Mouse (Mus musculus) intestine, embryonic 14.5 days (tissue): ENCODE data around the gene Slc22a14. TPM values are rescaled to one million over a fixed set of nuclear protein-coding genes. Genes with fewer than 3 reads are reported as not detected.

ENCODE experiments used
- ATAC-seq: fragments of 200-750 bp; cut with Nextera tagmentation; replicated peaks from 2 replicates; pipeline ENCODE4 v1.8.0; 2017; ENCODE audit warnings: low read depth, moderate number of reproducible peaks, moderate TSS enrichment, moderate library complexity; ENCODE audit not compliant: low FRiP score, low TSS enrichment
- DNase-seq: peaks from one replicate; pipeline ENCODE4 v3.0.0-alpha.2; 2018; ENCODE audit warnings: low spot score
- H3K27ac ChIP-seq: fragments of 300-500 bp; sonication (generic); 2 replicates; pipeline ENCODE4 v1.5.1; 2014; ENCODE audit warnings: low read depth, mild to moderate bottlenecking, control low read depth
- H3K27me3 ChIP-seq: fragments of 300-500 bp; sonication (generic); replicated peaks from 2 replicates; pipeline ENCODE4 v1.6.1; 2014; ENCODE audit warnings: low read length, control low read depth; ENCODE audit not compliant: control insufficient read depth, insufficient read depth
- H3K36me3 ChIP-seq: fragments of 300-500 bp; sonication (generic); 2 replicates; pipeline ENCODE4 v1.6.1; 2014; ENCODE audit warnings: low read length, control low read depth; ENCODE audit not compliant: control insufficient read depth, insufficient read depth
- H3K4me1 ChIP-seq: fragments of 300-500 bp; sonication (generic); replicated peaks from 2 replicates; pipeline ENCODE4 v1.6.1; 2014; ENCODE audit warnings: low read length, control low read depth, mixed read lengths; ENCODE audit not compliant: control insufficient read depth, insufficient read depth
- H3K4me2 ChIP-seq: fragments of 300-500 bp; sonication (generic); 2 replicates; pipeline ENCODE4 v1.6.1; 2014; ENCODE audit warnings: low read length
- H3K4me3 ChIP-seq: fragments of 300-500 bp; sonication (generic); 2 replicates; pipeline ENCODE4 v1.5.1; 2014; ENCODE audit warnings: low read depth, low read length, control low read depth, mixed read lengths
- H3K9ac ChIP-seq: fragments of 300-500 bp; sonication (generic); 2 replicates; pipeline ENCODE4 v1.6.1; 2014; ENCODE audit warnings: mild to moderate bottlenecking, low read length
- H3K9me3 ChIP-seq: fragments of 300-500 bp; sonication (generic); 2 replicates; pipeline ENCODE4 v1.6.1; 2016; ENCODE audit warnings: low read length, control low read depth; ENCODE audit not compliant: control insufficient read depth
- WGBS: fragments of 180-500 bp; shearing (Covaris S2); extraction: QIAGEN DNeasy Blood & Tissue Kit; methylation state at CpG from one replicate; pipeline ENCODE4 v1.1.7; 2014; 5-methylcytosine and 5-hydroxymethylcytosine counted together
- polyA plus RNA-seq: library from polyadenylated mRNA; unstranded; fragments of >200 nt; fragmentation: Nextera tagmentation; extraction: Ambion mirVana; gene quantifications from 2 replicates; pipeline ENCODE4 v1.2.1, GENCODE M21; 2014

The Slc22a14 gene
- polyA plus RNA-seq, 1 experiment from 2014 or later, result 0.11 TPM

- Histone ChIP-seq H3K4me3 (no peak overlapping the region), H3K4me2 (no peak overlapping the region), H3K4me1 (peaks cover 13% of the 10 kb centered on the region), H3K36me3 (peaks cover 14% of the 10 kb centered on the region), H3K27me3 (no peaks in the 10 kb centered on the region), H3K9ac (no peak overlapping the region), H3K27ac (no peak overlapping the region), H3K9me3 (no peaks in the 10 kb centered on the region)
- ATAC-seq (no peak), DNase-seq (no peak)
- WGBS, result 87% methylated on average over 3 of the region's 3 CpGs
These were observed 27.0 kb downstream of the Slc22a14 start for GRCm38 (mm10) chr9:119338350-119338749.

- H3K4me3 ChIP-seq, result no peak overlapping the region
- no peaks in the 10 kb centered on the region for H3K9me3 ChIP-seq
- 95% methylated on average over 14 of the region's 14 CpGs for WGBS
These were observed 27.5 kb downstream of the Slc22a14 start for GRCm38 (mm10) chr9:119337842-119338241.

GRCm38 (mm10) chr9:119335571-119335970, 29.8 kb downstream of the Slc22a14 start:
- no peaks in the 10 kb centered on the region for H3K27me3 ChIP-seq
- no peaks in the 10 kb centered on the region for H3K9me3 ChIP-seq
- WGBS, result 77% methylated on average over 4 of the region's 4 CpGs
- no peak for DNase-seq
- peaks cover 9% of the 10 kb centered on the region for H3K36me3 ChIP-seq
- ATAC-seq, result no peak
- no peak overlapping the region for H3K4me3 ChIP-seq
- H3K4me1 ChIP-seq, result peaks cover 2% of the 10 kb centered on the region; the same call in 1 of the 2 replicates
- H3K27ac ChIP-seq, result no peak overlapping the region
- no peak overlapping the region for H3K4me2 ChIP-seq
- H3K9ac ChIP-seq, result no peak overlapping the region

More at GRCm38 (mm10) chr9:119337842-119338241, 27.5 kb downstream of the Slc22a14 start:
- peaks cover 10% of the 10 kb centered on the region for H3K36me3 ChIP-seq
- H3K9ac ChIP-seq, result no peak overlapping the region
- DNase-seq (no peak), ATAC-seq (no peak)
- peaks cover 13% of the 10 kb centered on the region for H3K4me1 ChIP-seq
- no peaks in the 10 kb centered on the region for H3K27me3 ChIP-seq
- H3K4me2 ChIP-seq, result no peak overlapping the region
- no peak overlapping the region for H3K27ac ChIP-seq

DNA sequence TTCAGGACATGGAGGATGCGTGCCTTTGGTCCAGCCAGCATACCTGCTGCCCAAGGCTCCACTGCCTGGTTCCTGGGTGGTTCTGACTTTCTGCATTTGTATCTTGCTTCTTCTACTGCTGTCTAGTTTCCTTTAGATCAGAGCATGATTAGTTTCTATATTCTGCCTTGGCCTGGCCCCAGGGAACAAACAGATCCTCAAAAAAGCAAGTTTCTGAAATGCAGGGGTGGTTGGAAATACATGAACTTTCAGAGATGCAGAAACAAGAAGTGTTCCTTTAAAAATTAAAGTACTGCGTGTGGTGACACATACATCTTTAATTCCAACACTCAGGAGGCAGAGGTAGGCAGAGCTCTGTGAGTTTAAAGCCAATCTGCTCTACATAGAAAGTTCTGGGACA, 30.5 kb downstream of the Slc22a14 start:
- Histone ChIP-seq H3K4me2 (no peak overlapping the region), H3K4me1 (no peaks in the 10 kb centered on the region), H3K9ac (no peak overlapping the region), H3K27ac (no peak overlapping the region), H3K27me3 (no peaks in the 10 kb centered on the region), H3K9me3 (no peaks in the 10 kb centered on the region), H3K4me3 (no peak overlapping the region), H3K36me3 (peaks cover 9% of the 10 kb centered on the region)
- ATAC-seq (no peak), DNase-seq (no peak)
- WGBS, result 82% methylated on average over 2 of the region's 2 CpGs

- Histone ChIP-seq H3K9ac (0 out of 2 replicates have a peak overlapping the region, but pooled peaks have one; percentile 13), H3K4me2 (no peak overlapping the region), H3K4me1 (no peaks in the 10 kb centered on the region), H3K27me3 (no peaks in the 10 kb centered on the region), H3K9me3 (no peaks in the 10 kb centered on the region), H3K36me3 (peaks cover 9% of the 10 kb centered on the region), H3K27ac (no peak overlapping the region), H3K4me3 (no peak overlapping the region)
- ATAC-seq (no peak), DNase-seq (no peak)
- 53% methylated on average over 10 of the region's 10 CpGs for WGBS
These were observed 31.0 kb downstream of the Slc22a14 start for GRCm38 (mm10) chr9:119334324-119334723.

GRCm38 (mm10) chr9:119330186-119330963, 35.0 kb downstream of the Slc22a14 start:
- Histone ChIP-seq H3K9ac (no peak overlapping the region), H3K27me3 (no peaks in the 10 kb centered on the region), H3K36me3 (no peaks in the 10 kb centered on the region), H3K4me2 (no peak overlapping the region), H3K4me3 (no peak overlapping the region), H3K9me3 (no peaks in the 10 kb centered on the region), H3K27ac (no peak overlapping the region), H3K4me1 (no peaks in the 10 kb centered on the region)
- DNase-seq (no peak), ATAC-seq (no peak)
- 88% methylated on average over 15 of the region's 15 CpGs for WGBS

- Histone ChIP-seq H3K27me3 (no peaks in the 10 kb centered on the region), H3K4me1 (0 out of 2 replicates have a peak, but pooled peaks cover under 1% of the 10 kb centered on the region), H3K4me2 (no peak overlapping the region), H3K9ac (no peak overlapping the region), H3K27ac (no peak overlapping the region), H3K36me3 (no peaks in the 10 kb centered on the region), H3K9me3 (no peaks in the 10 kb centered on the region), H3K4me3 (no peak overlapping the region)
- DNase-seq, result no peak
- WGBS, result 88% methylated on average over 3 of the region's 3 CpGs
- ATAC-seq, result no peak
These were observed 36.9 kb downstream of the Slc22a14 start for GRCm38 (mm10) chr9:119328488-119328887.

DNA sequence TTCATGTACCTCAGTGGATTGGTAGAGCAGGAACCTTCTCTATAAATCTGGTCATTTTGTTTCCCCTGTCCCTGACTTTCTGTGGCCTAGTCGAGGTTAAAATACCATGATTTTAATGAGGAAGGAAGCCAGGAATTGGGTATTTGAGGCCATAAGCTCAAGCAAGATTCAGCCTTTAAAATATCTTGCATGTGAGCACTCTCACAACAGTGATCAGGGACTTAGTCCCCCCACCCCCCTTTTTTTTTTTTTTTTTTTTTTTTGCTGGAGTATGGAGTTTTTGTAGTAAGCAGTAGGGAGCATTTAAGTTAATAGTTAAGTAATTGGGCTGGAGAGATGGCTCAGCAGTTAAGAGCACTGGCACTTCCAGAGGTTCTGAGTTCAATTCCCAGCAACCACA, 41.2 kb downstream of the Slc22a14 start:
- ATAC-seq, result no peak
- no peak for DNase-seq
- Histone ChIP-seq H3K27me3 (no peaks in the 10 kb centered on the region), H3K4me3 (no peak overlapping the region), H3K9ac (no peak overlapping the region), H3K27ac (no peak overlapping the region), H3K36me3 (no peaks in the 10 kb centered on the region), H3K9me3 (no peaks in the 10 kb centered on the region), H3K4me1 (peaks cover 10% of the 10 kb centered on the region), H3K4me2 (no peak overlapping the region)
- WGBS, result 62% methylated on average over 1 of the region's 1 CpGs

DNA sequence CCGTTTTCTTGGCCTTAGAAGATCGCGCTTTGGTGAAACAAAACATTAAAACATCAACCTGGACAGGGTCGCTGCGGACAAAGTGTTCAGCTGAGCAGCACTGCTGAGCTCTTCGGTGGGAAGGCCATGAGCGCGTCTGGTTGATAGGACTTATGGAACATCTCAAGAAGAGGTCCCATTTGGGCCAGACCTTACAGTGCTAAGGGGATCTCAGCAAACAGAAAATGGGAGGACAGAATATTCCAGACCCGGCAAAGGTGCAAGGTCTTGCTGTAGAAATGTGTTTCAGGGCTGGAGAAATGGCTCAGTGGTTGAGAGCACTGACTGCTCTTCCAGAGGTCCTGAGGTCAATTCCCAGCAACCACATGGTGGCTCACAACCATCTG, 42.1 kb downstream of the Slc22a14 start:
- Histone ChIP-seq H3K36me3 (no peaks in the 10 kb centered on the region), H3K9me3 (no peaks in the 10 kb centered on the region), H3K4me3 (peak overlapping the region; percentile 86), H3K9ac (peak overlapping the region; percentile 76), H3K4me2 (peak overlapping the region; percentile 95), H3K27me3 (no peaks in the 10 kb centered on the region), H3K27ac (peak overlapping the region; percentile 92), H3K4me1 (peaks cover 10% of the 10 kb centered on the region)
- DNase-seq (no peak), ATAC-seq (peak; percentile 20)
- 6% methylated on average over 9 of the region's 9 CpGs for WGBS
